Mouse (Mus musculus): ENCODE measurements around the gene Galnt17.

GRCm38 (mm10) chr5:131293726-131294449, 14.4 kb downstream of the Galnt17 start:
- TF ChIP-seq CTCF (IDR thresholded peaks at IDR 0.05), result no peak
- no peak for TF ChIP-seq POLR2A (IDR thresholded peaks at IDR 0.05; ENCODE audit: insufficient read depth, low read depth, low read length)
